Mouse (Mus musculus) embryo, embryonic 9.5 days (tissue): ENCODE results near the gene Irak1bp1.

ENCODE experiments used
- DNase-seq: peaks from one replicate; pipeline ENCODE4 v3.0.0-alpha.2; 2017; ENCODE audit errors: extremely low spot score

Gene Irak1bp1

GRCm38 (mm10) chr9:82829007-82829689, at the start of gene Irak1bp1:
Gene Irak1bp1, plus strand, starts transcription at chr9:82829540.
- peak; percentile 22 for DNase-seq

GRCm38 (mm10) chr9:82788375-82788774, 41.0 kb upstream of the Irak1bp1 start:
- DNase-seq: no peak

DNA sequence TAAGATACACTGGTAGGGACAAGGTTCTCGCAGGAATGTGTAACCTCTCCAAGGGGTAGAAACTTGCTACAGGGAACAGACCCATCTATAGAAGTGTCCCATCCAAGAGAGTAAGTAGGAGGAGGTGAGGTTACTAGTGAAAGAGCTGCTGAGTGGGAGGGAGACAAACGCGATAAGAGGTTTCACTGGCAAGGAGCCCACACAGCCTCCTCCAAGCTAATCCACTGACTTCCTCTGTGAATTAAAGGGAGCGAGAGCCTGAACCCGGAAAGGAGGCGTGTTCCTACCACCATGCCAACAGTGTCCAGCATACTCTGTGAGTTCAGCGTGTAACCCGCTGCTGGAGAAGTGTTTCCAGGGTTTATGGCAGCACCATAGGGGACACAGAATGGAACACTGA, 29.0 kb upstream of the Irak1bp1 start:
- DNase-seq: no peak

DNA sequence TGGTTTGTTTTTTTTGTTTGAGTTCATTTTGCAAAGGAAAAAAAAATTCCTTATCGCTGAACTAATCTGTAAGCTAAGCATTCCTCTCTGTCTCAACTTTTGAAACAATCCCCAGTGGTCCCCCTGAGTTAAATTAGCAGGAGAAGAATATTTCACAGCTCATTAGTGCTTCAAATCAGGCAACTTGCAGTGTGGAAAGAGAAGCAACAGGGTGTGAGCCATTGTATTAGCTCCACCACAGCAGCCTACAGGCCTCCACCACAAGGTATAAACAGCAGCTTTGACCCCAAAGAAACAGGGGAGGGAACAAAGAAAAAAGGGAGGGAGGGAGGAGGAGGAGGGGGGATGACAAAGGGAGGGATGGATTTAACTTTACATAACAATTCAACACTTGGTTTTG, 22.2 kb upstream of the Irak1bp1 start:
- no peak for DNase-seq

DNA sequence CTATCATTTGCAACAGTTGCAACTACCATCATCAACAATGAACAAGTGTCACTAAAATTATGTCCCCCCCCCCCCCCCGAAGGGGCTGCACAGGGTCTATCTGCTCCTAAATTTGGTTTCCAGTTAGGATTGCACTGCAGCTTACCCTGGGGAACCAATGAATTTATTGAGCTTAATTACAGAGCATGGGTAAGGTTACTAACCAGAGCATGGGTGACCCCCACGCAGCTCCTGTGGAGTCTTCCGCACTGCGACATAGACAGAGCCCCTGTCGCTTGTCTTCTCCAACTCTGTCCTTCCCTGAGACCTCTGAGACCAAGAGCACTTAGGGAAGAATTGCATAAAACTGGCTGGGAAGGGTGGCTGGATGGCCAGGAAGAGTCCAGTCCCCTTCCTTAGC, 21.7 kb upstream of the Irak1bp1 start:
- DNase-seq: no peak

GRCm38 (mm10) chr9:82812172-82812963, 17.0 kb upstream of the Irak1bp1 start:
- DNase-seq: no peak

GRCm38 (mm10) chr9:82814536-82814935, 14.8 kb upstream of the Irak1bp1 start:
- DNase-seq: no peak

DNA sequence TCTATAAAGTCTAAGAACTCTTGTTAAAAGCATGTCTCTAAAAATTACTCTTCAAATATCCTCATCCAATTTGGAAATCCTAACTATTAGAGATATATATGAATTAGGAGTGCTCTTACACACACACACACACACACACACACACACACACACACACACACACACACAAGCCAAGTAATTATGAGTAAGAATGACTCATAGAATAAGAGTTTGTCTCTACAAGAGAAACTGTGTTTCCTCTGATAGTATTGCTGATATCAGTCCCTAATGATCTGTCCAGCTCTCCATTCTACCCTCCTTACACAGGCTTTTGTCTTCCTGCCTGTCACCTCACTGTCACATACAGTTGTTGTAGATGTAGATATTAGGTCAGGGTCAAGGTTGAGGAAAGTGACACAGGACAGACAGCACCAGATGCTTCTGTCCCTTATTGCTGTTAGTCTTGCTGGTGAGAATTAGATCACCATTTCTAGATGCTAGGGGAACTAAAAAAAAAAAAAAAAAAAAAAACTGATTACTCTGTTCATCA, 14.0 kb upstream of the Irak1bp1 start:
- no peak for DNase-seq

DNA sequence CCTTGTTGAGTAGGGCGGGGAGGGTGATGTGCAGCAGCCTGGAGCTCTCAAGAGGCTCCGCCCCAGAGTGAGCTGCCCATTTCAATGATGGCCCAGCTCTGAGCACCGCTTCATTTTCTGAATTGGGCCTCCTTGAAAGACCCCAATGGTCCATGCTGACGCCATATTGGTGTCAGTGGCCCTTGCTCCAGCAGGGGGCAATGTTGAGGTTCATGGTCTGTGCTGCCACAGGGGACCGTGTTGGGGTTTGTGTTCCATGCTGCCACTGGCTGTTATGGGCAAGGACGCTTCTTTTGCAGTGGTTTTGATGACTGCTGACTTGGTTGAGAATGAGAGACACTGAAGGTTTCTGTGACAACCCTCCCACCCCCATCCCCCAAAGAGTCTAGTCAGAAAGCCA, 2.9 kb upstream of the Irak1bp1 start:
- DNase-seq: no peak

DNA sequence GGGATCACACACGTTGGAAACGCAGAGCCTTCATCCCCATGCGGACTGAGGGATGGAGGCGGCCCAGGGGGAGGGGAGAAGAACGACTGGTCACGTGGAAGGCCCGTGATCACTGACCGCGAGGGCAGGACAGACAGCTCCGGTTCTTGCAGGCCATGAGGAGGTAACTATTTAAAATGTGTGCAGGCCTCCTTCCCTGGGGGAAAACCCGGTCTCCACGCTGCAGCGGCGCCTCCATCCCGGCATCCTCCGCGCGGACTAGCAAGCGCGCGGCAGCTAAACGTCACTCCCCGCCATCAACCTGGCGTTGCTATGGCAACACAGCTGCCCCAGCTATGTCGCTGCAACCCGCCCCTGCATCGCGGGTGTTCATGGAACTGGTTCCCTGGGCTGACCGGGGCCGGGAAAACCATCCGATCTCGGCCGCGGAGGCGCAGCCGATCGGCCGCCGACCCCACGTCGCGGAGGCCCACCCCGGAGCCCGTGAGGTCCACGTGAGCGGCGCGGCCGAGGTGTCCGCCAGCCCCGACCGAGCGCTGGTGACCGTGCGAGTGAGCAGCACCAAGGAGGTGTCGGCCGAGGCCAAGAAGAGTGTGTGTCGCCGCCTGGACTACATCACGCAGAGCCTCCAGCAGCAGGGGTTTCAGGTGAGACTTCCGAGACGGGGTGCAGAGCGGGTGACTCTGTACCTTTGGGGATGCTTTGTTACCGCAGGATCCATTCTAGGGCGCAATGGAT, 522 bp downstream of the Irak1bp1 start:
- peak; percentile 91 for DNase-seq

DNA sequence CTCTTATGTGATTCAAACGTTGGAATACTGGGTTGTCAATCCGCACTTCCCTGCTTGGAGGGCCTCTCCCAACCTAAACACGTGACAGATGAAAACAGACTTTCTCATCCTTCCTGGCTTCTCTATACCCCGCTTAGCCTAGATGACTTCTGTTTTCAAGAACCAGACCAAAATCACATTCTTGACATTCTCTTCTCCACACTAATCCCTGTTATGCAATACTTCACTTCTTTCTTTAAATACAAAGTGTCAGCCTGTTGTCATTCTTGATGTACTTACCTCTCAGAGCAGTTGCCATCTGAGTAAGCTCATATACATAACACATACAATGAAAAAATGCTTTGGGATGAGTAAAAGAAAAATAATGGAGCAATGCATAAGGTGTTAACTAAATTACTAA, 2.6 kb downstream of the Irak1bp1 start:
- no peak for DNase-seq

GRCm38 (mm10) chr9:82835921-82836320, 6.6 kb downstream of the Irak1bp1 start:
- no peak for DNase-seq

DNA sequence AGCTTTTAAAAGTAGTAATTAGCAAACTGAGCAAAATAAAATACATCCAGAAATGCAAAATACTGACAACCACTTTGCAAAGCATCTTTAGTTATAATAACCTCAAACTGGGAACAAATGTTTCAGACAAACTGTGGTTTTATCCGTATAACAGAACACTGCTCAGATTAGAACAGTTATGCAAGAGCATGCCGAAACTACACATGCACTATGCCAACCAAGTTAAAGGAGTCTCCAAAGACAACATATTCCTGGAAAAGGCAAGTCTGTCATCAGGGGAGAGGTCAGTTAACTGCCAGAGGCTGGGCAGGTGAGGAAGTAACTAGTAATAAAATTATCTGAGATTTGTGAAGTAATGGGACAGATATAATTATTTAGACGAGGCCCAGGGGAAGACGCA, 13.3 kb downstream of the Irak1bp1 start:
- DNase-seq: no peak

DNA sequence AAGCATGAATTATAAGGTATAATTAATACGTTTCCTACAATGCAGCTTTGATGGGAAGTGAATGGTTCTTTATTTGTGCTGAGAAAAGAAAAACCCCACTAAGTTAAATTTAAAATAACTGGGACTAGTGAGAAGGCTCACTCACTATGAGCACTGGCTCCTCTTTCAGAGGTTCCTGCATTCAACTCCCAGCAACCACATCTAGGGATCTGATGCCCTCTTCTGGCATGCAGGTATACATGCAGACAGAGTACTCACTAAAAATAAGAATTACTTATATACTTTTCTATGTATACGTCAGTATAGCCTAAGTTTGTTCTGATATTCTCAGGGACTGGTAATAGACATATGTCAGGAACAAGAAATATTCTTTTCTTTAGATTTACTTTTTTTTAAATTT, 24.7 kb downstream of the Irak1bp1 start:
- DNase-seq: peak; percentile 21

- no peak for DNase-seq
Observed at GRCm38 (mm10) chr9:82854973-82855614, 25.8 kb downstream of the Irak1bp1 start.

DNA sequence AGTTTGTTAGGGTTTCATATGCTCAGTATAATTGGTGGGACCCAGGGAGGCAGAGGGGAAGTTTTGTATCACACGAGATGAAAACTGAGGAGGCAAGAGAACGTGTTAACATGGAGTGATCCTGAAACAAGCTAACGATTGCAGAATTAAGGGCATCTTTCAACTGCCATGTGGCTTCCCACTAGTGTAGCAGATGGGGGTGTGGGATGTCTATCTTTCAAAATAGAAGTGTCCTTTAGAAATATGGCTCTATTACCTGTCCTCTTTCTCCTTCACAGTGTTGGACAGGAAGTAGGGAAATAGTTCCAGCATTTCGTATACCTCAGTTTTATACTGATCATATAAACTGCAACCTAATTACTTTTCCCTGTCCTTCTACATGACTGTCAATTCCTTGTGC, 26.9 kb downstream of the Irak1bp1 start:
- no peak for DNase-seq

DNA sequence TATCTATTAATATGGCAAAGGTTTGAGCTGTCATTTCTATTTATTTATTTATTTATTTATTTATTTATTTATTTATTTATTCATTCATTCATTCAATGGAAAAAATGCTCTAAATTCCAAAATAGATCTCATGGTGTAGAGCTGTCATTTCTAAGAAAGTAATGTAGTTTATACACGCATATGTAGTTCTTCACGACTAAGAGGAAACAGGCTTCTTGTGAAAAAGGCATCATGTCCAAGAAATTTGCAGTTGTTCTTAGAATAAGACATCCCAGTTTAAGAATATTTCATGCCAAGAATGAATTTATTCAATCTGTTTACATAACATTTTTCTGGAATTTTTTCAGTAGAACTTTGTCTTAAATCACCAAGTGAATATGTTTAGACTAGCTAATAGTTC, 31.5 kb downstream of the Irak1bp1 start:
- DNase-seq: no peak

DNA sequence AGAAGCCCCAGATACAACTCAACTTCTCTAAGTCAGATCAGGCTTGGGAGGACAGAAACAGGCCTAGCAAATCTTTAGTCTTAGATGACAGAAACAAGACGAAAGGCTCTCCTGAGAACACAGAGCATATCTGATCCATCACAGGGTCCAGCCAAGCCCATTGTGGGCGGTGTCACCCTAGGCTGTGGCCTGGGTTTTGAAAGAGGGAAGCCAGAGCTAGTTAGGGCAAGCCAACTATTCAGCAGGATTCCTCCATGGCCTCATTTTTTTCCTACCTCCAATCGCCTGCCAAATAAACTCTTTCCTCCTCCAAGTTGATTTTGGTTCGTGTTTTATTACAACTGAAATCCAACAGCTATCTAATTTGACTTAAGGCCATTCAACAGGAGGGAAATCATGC, 32.0 kb downstream of the Irak1bp1 start:
- no peak for DNase-seq

DNA sequence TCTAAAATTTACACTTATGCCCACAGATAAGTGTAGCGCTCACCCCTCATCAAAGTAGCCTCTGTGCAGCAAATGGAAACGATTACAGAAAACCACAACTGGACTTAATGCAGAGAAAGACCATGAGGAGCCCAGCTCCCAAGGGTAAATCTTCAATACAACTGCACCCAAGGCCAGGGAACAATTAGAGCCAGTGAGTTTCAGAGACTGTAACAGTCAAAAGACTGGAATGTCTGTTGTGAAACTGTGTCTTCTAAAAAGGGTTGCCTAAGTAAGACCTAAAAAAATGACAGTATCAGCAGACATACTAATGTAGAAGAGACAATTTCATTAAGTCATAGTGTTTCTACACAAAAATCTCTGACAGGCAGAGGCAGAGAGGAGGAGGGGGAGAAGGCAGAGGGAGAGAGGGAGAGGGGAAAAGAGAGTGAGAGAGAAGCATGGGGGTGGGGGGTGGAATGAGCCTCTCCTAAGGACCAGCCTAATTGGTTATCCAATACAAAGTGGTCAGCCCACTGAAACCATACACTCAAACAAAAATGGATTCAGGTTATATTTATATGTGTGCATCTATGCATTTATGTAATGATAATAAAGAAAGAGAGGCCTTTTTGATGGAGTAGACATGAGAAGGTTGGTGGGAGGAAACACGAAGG, 32.6 kb downstream of the Irak1bp1 start:
- DNase-seq: no peak

GRCm38 (mm10) chr9:82866121-82866520, 36.8 kb downstream of the Irak1bp1 start:
- no peak for DNase-seq

DNA sequence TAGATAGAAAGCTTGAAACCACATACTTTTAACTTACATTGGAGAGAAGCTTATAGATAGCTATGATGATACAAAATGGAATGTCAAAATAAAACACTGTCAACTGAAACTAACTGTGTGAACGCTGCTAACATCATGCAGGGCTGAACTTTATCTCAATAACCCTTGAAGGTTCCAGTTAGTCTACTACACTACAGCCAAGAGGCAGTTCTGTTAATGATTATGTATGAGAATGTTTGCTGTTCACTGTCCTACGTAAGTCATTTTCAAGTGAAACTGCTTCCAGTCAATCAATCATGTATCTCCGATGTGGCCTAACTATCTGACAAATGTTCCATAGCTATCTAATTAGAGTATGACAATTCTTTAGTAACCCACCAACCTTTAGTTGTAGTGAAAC, 38.4 kb downstream of the Irak1bp1 start:
- no peak for DNase-seq
